Mouse (Mus musculus): Measurements from ENCODE around the gene Fmo1.

Gene Fmo1

DNA sequence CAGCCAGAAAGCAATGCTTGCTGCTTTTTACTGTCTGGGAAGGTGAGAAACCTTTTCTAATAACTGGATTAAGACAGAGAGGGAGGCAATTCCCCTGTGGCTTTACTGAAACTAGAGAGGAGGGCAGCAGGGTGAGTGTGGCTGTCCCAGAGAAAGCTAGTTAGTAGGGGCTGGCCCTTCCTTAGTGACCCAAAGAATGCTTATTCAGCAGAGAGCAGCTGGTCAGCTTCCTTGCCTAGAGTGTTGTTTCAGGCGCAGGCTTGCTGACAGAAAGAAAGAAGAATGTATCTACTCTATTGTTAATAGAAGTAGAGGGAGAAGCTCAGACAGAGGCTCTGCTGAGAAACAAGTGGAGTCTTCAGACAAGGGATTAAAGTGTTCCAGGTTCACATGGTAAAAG, 4.1 kb downstream of the Fmo1 start:
- no peak for DNase-seq (ENCODE audit: low spot score in 2 of 2)

DNA sequence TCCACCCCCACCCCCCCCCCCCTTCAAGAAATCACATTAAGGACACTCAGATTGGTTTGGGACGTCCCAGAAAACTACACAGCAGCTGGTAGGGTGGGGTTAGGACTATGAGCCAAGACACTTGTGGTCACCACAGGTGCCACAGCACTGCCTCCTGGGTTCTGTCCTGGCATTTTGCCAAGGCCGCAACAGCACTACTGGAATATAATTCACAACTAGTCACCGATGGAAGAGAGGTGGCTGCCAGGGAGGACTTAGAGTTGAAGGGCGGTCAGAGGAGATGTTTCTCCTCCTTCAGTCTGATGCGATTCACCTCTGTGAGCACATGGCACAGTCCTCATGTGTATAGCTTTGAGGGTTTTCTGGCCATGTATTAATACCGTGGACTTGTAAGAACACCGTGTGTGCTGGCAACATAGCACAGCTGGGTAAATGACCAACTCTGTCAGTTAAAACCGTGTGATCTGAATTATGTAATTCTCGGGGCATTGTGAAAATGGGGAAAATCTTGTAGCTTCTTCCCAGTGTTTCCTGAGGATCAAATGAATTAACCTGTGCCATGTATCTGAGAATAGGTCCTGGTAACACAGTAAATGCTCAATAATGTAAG, 6.3 kb downstream of the Fmo1 start:
- no peak for DNase-seq (ENCODE audit: low spot score in 2 of 2)

DNA sequence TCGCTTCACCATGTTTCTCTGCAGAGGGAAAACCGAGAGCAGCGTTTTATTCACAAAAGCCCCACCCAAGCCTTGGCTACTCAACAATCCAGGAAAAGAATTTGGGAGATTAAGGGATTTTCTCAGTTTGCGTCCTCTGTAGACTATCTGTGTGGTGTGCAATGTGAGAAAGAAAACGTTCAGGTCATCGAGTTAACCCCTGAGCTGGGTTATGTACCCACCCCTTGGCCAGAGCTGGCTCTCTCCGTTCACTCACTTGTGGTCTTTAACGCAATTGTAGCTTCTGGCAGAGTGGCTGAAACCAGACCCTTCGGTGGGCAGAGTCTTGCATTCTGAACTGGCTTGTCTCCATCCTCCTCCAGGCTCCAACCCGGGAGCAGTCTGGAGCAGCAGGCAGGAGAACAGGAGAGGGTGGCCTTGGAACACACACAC, 6.8 kb downstream of the Fmo1 start:
- DNase-seq (ENCODE audit: low spot score in 2 of 2), result no peak

DNA sequence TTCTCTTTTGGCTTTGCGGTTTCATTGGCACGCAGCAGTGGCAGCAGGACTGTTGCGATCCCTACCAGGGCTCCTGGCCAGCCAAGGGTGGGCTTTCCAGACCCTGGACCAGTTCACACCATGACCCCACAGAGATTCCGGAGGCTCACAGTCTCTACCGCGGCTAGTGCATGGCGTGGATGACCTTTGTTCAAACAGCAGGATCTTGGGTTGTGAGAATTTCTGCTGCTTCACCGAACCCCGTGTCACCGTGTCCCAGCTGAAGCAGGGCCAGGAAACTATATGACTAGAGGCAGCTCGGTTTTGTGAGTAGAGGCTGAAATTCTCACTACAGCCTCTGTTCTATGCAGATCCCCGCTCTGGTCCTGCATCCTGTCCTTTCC, 7.7 kb downstream of the Fmo1 start:
- no peak for DNase-seq (ENCODE audit: low spot score in 2 of 2)

DNA sequence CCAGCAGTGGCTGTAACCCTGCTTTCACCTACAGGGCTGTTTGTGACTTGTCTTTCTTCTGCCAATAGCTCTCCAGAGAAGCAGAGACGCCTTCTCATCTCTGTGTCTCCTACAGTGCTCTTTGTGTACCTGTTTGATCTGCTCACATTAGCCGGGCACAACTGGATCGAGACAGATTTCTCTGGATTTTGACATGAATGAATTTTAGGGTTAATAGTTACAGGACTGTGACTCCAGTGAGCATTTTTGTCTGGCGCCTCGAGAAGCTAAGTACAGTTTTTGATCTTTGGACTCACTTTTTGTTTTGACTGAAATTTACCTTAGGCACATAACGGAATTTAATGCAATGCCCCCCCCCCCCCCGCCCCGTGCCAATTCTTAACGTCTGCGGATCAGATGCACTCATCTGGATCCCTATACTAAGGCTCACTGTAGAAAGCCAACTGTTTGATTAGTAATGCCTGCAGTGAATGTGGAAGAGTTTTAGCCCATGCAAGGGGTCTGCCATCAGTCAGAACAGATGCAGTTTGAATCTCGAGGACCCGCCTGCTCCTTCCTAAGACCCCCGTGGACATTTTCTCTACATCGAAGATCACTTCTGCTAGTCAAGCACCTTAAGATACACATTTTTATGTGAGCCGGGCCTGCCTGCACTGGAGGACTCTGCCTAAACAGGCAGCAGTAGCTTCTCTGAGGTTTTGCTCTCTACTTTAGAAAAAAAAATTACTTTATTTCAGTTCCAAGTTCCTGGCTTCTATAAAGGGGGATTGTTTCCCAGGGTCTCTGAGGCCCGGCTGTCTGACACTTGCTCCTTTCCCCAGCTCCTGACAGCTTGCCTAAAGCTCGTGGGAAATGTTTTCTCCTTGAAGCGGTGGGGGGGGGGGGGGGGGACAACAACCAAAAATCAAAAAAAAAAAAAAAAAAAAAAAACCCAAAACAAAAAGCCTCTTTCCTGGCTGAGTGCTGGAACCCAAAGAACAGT, 8.4 kb downstream of the Fmo1 start:
- no peak for DNase-seq (ENCODE audit: low spot score in 2 of 2)

DNA sequence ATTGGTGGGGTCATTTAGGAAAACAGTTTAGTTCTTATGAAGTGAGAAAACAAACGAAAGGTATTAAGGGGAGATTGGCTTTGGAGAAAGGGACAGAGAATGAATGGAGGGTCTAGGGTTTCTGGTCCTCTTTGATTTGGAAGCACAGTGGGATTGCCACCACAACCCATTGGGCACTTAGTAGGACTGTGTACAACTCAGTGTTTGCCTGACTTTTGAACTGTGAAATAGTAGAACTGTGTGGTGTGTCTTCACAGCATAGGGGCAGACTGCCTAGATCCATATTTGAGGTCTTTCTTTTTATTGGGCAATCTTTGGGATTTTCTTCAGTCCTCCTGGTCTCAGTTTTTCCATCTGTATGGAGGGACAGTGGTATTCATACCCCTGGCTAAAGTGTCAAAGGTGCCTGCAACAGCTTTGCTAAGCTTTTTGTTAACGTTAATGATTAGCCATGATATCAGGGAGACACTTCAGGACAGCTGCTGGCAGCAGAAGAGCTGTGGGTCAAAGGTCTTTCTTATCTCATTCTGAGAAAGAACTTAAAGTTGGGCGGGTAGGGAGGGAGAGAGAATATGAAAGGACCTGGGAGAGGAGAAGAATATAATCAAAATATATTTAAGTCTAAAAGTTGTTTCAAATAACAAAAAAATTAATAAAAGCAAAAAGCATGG, 12.5 kb downstream of the Fmo1 start:
- no peak for DNase-seq (ENCODE audit: low spot score in 2 of 2)

DNA sequence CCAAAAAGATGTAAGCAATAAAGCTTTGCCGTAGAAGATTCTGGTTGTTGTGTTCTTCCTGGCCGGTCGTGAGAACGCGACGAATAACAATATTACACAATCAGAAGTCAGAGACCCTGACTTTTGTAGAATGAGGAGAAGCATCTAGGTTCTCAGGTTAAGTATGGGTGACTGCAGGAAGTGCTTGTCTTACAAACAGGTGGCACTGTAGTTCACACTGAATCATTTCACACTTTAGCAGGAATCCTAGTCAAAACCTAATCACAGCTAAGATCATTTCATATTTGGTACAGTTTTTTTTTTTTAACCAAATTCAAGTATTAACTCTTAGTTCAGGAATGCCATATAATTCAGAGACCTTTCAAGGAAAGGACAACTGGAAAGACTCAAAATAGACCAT, 18.9 kb downstream of the Fmo1 start:
- no peak for DNase-seq (ENCODE audit: low spot score in 2 of 2)

DNA sequence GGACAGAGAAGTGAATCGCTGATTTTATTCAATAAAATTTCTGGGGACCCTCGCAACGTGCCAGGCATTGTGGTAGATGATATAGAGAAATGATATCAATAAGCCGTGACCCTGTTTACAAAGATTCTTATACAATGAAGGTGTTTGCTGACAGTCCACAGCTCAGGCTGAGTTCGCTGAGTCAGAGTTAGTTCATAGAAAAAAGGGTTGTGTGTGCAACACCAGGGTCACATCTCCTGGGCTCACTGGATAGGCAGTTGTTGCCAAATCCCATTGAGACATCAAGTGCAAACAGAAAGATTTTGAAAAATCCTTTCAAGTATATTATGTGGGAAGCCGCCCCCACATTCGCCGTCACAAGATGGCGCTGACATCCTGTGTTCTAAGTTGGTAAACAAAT, 26.2 kb downstream of the Fmo1 start:
- DNase-seq (ENCODE audit: low spot score in 2 of 2), result no peak

DNA sequence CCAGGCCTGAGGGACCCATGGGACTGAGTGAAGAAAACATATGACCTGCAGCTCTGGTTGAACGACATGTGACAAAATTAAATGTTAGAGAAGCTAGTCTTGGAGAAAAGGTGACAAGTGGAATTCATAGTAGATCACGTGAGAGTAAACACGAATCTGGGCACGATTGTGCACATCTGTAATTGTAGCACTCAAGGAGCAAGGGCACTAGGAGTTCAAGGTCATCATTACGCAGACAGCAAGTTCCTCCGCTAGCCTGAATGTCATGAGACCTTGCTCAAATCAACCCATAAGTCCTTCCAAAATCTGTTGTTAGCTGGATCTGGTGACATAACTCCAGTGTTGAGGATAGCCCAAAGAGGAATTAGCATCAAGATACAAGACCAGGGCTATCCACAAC, 27.4 kb downstream of the Fmo1 start:
- no peak for DNase-seq (ENCODE audit: low spot score in 2 of 2)

DNA sequence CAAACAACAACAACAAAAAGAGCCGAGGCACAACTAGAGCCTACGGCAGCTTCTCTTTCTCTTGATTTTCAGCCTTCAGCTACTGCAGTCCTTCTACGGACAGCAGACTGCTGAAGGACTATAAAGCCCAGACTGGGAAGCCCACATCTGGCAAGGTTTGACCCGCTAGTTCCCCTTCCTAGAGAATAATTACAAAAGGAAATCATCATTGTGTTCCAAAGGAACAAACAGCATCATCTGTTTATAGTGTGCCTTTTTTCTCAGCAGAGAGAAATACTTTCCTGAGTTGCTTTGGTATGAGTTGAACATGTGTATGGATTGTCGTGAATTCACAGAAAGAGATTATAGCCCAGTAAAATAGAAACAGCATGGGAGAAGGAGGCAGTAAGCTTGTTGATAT, 32.1 kb downstream of the Fmo1 start:
- DNase-seq (ENCODE audit: low spot score in 2 of 2), result no peak

DNA sequence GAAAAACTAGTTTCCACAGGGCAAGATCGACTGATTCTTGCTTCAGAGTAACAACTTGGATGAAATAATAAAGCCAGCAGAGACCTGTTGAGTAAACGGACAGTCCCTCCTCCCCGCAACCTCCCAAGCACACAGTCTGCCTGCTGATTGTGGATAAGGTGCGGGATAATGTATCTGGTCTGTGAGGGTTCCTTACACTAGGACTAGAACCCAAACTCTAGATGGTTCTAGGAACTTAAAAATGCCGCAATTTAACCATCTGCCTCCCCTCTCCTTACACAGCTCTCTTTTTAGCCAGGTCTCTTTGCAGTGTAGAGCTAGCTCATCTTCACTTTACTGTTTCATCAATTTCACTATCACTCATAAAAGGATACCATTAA, 33.8 kb downstream of the Fmo1 start:
- no peak for DNase-seq (ENCODE audit: low spot score in 2 of 2)

DNA sequence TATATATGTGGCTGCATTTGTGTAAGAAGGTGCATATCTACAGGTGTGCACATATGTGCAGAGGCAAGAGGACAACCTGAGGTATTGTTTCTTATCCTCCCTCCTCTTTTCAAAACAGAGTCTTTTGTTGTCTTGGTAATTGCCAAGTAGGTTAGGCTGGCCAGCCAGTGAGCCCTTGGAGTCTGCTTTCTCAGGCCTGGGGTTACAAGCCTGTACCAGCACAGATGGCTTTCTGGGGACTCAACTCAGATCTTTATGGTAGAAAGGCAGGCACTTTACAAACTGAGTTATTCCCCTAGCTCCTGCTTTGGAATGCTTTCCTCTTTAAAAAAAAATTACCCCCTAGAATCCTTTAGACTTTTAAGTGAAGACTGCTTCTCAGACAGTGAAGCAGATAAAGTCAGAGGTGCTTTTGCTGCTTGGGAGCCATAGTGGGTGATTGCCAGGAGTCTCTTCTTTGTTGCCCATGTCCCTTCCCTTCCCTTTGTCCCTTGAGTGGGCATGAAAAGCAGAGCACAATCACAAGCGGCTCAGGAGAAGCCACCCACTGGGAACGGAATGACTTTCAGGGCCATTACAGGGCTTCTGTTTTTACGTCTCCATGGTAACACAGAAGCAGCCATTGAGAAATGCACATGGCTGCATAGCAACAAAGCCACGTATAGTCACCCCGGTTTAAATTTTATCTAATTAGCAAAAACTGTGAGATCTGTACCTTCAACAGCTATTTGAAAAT, 34.4 kb downstream of the Fmo1 start:
- DNase-seq (ENCODE audit: low spot score in 2 of 2), result no peak

DNA sequence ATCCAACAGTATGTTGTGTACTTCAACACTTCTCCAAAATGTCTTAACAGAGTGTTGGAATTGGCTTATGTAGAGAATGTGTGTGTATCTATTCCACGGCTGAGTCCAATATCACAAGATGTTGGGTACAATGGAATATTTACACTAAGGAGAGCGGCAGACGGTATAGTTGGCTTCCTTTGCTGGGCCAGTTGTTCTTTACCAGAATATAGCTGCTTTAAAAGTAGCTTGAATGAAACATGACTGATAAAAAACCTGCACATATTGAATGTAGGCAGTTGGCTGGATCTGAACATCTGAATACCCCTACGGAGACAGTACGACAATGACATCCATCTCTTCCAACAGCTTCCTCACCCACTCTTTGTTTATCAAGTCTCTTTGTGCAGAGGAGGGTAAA, 47.1 kb downstream of the Fmo1 start:
- no peak for DNase-seq (ENCODE audit: low spot score in 2 of 2)

DNA sequence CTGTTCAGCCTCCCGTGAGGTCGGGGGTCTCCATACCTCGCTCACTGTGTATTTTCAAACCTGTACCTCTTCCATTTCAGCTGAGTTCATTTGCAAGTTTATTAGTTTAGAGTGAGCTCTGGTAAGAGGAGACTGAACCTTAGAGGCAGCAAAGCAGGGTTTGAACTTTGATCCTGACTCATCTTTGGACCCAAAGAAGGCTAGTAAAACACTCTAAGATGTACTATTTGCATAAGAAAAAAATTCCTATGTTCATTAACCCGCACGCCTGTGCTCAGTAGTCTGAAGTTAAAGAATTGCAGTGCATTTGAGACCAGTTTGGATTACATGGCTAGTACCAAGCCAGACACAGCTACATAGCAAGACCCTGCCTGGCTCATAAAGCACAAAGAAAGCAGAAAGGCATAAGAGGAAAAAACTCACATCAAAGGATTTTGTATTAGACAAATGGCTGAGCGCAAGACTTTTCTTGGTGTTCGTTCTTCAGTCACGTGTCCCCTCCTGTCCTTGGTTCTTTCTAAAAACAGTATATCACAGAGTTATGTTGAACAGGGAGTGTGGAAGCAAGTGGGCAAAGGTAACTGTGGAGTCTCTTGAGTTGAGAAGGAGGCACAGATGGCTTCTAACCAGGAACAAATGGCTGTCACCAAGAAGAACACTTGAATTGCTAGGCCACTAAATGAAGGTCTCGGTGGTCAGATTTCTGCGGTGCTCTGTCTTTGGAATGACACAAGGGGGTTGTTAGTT, 50.9 kb downstream of the Fmo1 start:
- DNase-seq (ENCODE audit: low spot score in 2 of 2), result no peak

DNA sequence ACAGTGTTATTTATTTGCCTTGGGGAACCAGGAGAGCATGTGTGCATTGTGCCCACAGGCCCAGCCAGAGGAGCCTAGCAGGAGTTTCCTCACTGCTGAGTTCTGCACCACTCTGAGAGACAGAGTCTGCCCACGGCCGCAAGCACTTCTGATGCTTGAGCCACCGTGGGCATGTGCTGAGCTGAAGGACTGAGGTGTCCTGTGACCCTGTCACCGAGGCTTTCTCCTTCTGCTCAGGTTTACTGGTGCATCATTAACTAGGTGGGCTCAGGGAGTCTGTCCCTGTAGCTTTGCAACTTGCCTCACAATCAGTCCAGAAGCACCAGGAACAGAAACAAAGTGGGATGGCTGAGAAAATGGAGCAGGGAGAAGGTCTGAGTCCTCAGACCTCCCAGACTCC, 51.5 kb downstream of the Fmo1 start:
- no peak for DNase-seq (ENCODE audit: low spot score in 2 of 2)

DNA sequence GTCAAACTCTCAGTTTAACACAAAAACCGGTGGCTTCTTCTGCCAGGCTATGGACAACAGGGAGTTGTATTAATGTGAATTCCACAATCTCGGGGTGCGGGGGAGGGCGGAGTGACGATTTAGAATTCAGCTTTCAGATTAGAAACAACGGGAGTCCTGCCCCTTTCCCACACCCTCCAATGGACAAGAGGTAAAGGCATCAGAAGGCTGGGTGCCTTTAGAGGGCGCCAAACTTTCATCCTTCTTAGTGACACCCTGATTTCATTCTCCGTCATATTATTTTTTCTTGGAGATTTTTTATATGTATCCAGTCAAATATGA, 52.6 kb downstream of the Fmo1 start, which contains the start of gene Fmo4:
Fmo4 (minus strand) TSS at position 137 of the 321 bp plus-strand sequence.
- DNase-seq (ENCODE audit: low spot score in 2 of 2), result no peak

DNA sequence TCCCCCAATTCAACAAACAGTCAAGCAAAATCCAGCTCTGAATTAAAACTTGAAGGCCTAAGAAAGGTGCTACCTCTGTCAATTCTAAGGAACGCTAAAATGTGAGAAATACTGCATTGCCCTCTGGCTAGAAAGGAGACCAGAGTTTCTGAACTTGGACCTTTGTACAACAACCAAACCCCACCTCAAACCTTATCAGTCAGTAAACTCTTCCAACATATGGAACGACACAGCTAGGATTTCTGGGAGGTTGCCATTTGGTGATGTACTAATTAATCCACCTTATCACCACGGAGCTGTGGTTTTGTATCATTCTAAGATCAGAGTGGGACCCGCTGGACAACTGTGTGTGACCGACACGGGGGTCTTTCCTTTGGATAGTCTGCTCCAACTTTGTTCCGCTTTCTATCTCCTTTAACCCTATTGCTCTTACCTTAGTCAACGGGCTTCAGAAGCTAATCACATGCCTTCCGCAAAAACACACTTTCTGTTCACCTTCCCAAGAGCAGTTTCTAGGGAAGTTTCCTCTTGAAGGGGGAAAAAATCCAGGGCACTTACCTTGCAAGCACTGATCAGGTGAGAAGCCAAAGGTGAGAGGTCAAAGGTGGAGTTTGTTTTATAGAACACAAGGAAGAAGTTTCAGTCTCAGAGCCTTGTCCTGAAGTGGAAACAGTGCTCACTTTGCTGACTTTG, 53.1 kb downstream of the Fmo1 start:
- no peak for DNase-seq (ENCODE audit: low spot score in 2 of 2)

DNA sequence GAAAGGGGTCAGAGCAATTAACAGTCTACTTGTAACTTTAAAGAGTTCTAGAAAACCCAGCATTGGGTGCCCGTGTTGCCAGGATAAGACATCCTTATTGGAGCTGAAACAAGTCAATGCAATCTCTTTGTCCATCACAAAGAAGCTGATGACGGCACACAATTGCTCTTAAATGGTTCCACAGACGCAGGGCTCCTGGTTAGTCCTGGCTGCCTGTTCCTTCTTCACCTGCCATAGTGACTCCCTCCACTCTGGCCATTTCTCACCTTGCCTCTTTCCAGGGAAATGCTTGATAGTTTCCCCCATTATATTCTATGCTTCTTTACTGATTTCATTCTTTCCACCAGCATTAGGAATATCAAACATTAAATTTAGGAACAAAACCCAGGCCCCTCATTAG, 57.9 kb downstream of the Fmo1 start:
- no peak for DNase-seq (ENCODE audit: low spot score in 2 of 2)

DNA sequence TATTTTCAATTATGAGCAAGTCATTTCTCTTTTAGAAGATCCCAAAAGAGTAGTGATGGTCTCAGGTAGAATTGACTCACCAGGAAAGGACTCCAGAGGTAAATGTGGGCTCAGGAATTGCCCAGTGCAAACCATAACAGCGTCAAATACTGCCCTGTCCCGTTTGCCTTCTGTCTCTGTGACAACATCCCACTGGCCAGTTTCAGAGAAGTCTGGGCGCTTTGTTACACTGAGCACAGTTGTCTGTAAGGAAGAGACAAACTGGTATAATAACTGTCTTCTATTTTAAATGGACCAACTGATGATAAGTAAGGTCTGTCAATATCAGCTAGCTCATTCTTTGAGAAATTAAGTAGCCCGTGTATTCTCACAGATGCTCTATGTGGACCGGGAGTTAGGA, 59.0 kb downstream of the Fmo1 start:
- no peak for DNase-seq (ENCODE audit: low spot score in 2 of 2)

DNA sequence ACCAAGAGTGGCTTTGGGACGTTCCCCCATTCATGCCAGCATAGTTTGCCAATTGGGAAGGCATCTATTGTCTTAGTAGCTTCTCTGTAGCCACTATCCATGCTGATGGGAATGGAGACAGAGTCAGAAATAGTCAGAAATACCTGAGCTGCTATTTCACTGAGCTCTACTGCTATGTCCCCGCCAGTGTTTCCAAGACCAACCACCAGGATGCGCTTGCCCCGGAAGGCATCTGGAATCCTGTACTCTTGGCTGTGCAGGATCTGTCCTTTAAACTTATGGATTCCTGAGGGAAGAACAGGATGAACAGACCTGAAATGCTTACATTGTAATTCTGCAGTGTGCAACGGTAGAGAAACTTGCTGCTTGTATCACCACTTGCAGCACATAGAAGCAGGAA, 61.4 kb downstream of the Fmo1 start:
- no peak for DNase-seq (ENCODE audit: low spot score in 2 of 2)

DNA sequence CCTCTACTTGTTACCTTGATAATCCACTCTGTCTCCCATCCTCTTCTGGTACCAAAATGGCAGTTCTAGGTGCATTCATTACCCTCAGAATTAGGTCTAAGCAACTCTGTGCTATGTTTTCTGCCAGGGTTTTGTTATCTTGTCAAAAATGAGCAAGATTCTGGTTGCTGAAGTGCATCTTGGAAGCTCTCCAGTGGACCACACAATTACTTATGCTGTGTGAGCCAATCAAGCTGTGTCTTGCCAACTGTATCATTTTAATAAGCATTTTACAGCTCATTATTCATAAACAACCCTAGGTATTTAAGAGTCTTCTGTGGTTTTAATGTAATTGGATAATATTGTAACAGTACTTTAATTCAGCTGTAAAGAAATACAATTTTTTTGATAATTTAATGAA, 70.0 kb downstream of the Fmo1 start:
- no peak for DNase-seq (ENCODE audit: low spot score in 2 of 2)

Measured in spleen, postnatal 14 days (tissue).